Mouse (Mus musculus): ENCODE data around the gene Nppa. TPM values are rescaled to one million over a fixed set of nuclear protein-coding genes. Genes with fewer than 3 reads are reported as not detected.

The Nppa gene
- total RNA-seq, 2 experiments from 2014 or later, result not detected

DNA sequence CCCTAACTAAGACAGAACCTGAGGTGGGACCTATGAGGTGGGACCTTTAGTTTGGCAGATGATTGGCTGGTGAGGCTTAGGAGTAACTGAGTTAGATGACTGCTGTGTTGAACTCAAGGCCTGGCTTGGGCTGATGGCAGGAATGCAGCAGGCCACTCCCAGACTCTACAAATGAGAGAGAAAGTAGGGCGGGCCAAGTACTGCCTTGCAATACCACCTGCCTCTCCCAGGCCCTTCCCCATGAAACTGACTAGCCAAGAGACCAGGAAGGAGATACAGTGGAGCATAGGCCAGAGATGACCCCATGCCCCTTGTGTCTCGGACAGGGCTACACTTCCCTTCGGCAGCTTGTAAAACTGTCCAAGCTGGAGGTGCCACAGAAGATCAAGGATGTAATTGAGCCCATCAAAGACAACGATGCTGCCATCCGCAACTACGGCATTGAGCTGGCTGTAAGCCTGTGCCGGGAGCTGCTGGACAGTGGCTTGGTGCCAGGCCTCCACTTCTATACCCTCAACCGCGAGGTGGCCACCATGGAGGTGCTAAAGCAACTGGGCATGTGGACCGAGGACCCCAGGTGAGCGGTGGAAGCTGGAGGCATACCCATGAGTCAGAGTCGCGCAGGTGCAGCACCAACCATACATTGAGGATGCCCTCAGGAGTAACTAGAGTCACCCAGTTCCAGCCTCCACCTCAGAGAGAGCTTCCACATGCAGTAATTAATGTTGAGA, 50.7 kb downstream of the Nppa start:
- no peak for DNase-seq (ENCODE audit: low spot score)

Other genes starting within 250 kb of the Nppa start
- 1 to 10 TPM; 1.2 to 1.3 TPM for gene Zfp984, start 190.9 kb upstream of the Nppa start, total RNA-seq (2021)
- gene Zfp933, start 152.4 kb upstream of the Nppa start, total RNA-seq (2021), result 1 to 10 TPM; 7.8 to 9.0 TPM
- 1 to 10 TPM; 4.5 to 6.1 TPM for gene Miip, start 131.9 kb upstream of the Nppa start, total RNA-seq (2021)
- 1 to 10 TPM; 5.5 to 7.0 TPM for gene Fv1, start 131.7 kb upstream of the Nppa start, total RNA-seq (2021)
- 100 to 1,000 TPM; 403 to 443 TPM for gene Mfn2, start 96.0 kb upstream of the Nppa start, total RNA-seq (2021)
- gene Plod1, start 64.0 kb upstream of the Nppa start, total RNA-seq (2021), result 10 to 100 TPM; 16.0 to 17.2 TPM
- gene 2510039O18Rik, start 59.8 kb upstream of the Nppa start, total RNA-seq (2021), result 10 to 100 TPM; 19.2 to 19.8 TPM
- gene Nppb, start 14.9 kb upstream of the Nppa start, total RNA-seq (2021), result not detected
- gene Clcn6, start 38.1 kb downstream of the Nppa start, total RNA-seq (2021), result 1 to 10 TPM; 4.8 to 4.9 TPM
- gene Mthfr, start 38.4 kb downstream of the Nppa start, total RNA-seq (2021), result 1 to 10 TPM; 8.9 to 9.3 TPM
- 10 to 100 TPM in 1 of 2 experiments, 1 to 10 TPM in 1; 9.3 to 12.8 TPM for gene Agtrap, start 87.3 kb downstream of the Nppa start, total RNA-seq (2021)
- gene Mad2l2, start 129.7 kb downstream of the Nppa start, total RNA-seq (2021), result 10 to 100 TPM; 13.5 to 15.7 TPM
- under 1 TPM in 1 of 2 experiments, not detected in 1; 0.09 TPM for gene Draxin, start 130.0 kb downstream of the Nppa start, total RNA-seq (2021)
- gene Fbxo6, start 151.4 kb downstream of the Nppa start, total RNA-seq (2021), result 10 to 100 TPM; 41.9 to 45.7 TPM
- gene Fbxo44, start 159.8 kb downstream of the Nppa start, total RNA-seq (2021), result 1 to 10 TPM; 7.0 to 7.8 TPM
- under 1 TPM; 0.18 to 0.28 TPM for gene Fbxo2, start 159.9 kb downstream of the Nppa start, total RNA-seq (2021)

Data from gastrocnemius, adult 18-20 months (tissue).